Mouse (Mus musculus) G1E (cell line): ENCODE measurements around the gene Pld3. TPM values are rescaled to one million over a fixed set of nuclear protein-coding genes. Genes with fewer than 3 reads are reported as not detected.

Experiments used
- ATAC-seq: 2 replicates; pipeline ENCODE4 v1.8.0; 2016; ENCODE audit warnings: mild to moderate bottlenecking; ENCODE audit not compliant: insufficient number of reproducible peaks, poor library complexity, low FRiP score, severe bottlenecking; ENCODE audit errors: extremely low read depth
- DNase-seq: peaks from one replicate; pipeline ENCODE4 v3.0.0; 2012; ENCODE audit warnings: low spot score
- H3K27me3 ChIP-seq: 2 replicates; pipeline ENCODE4 v1.6.1; 2012; ENCODE audit warnings: mild to moderate bottlenecking, low read length, inconsistent platforms; ENCODE audit not compliant: insufficient read depth
- H3K36me3 ChIP-seq: replicated peaks from 2 replicates; pipeline ENCODE3; 2012; ENCODE audit warnings: mild to moderate bottlenecking, inconsistent platforms
- H3K4me1 ChIP-seq: 2 replicates; pipeline ENCODE4 v1.6.1; 2012; ENCODE audit warnings: low read depth, low read length, inconsistent platforms, mixed read lengths; ENCODE audit not compliant: insufficient read depth
- H3K4me3 ChIP-seq: 2 replicates; pipeline ENCODE4 v1.5.1; 2012; ENCODE audit warnings: low read depth, mild to moderate bottlenecking, inconsistent platforms, low read length, moderate library complexity, mixed read lengths
- H3K9me3 ChIP-seq: replicated peaks from 2 replicates; pipeline ENCODE4 v1.6.1; 2012; ENCODE audit warnings: inconsistent platforms
- CTCF ChIP-seq: IDR thresholded peaks from 2 replicates; pipeline ENCODE4 v1.5.1; 2012; ENCODE audit warnings: low read depth, low read length, inconsistent platforms, mixed read lengths
- GATA1 ChIP-seq: IDR thresholded peaks from 2 replicates; pipeline ENCODE4 v1.6.1; 2012; ENCODE audit warnings: borderline replicate concordance, low read length, inconsistent platforms, mixed read lengths
- GATA2 ChIP-seq: IDR thresholded peaks from 2 replicates; pipeline ENCODE4 v1.6.1; 2012; ENCODE audit warnings: low read depth, low read length, inconsistent platforms, borderline replicate concordance
- POLR2AphosphoS5 ChIP-seq: IDR thresholded peaks from 2 replicates; pipeline ENCODE4 v1.6.1; 2012; ENCODE audit warnings: low read depth, low read length, inconsistent platforms; ENCODE audit not compliant: insufficient replicate concordance
- TAL1 ChIP-seq: conservative IDR thresholded peaks from 2 replicates; pipeline ENCODE4 v1.6.1; 2012; ENCODE audit warnings: low read depth, low read length, inconsistent platforms, mixed read lengths
- polyA plus RNA-seq: library from polyadenylated mRNA; stranded (reverse); fragments of >175 nt; gene quantifications from 2 replicates; pipeline ENCODE4 v1.2.3, GENCODE M21; 2012
- total RNA-seq, 2 experiments: library from RNA; stranded (forward) in 1 of 2; stranded (reverse) in 1 of 2; fragments of 200-1000 nt in 1 of 2; fragments of >200 nt in 1 of 2; fragmentation: Nextera tagmentation in 1 of 2; gene quantifications; 2 replicates each; pipeline ENCODE4 v1.2.3; 2014 to 2017

Gene Pld3
- total and polyA plus RNA-seq, 3 experiments, result 7.2 to 23.1 (median 10.5) TPM

DNA sequence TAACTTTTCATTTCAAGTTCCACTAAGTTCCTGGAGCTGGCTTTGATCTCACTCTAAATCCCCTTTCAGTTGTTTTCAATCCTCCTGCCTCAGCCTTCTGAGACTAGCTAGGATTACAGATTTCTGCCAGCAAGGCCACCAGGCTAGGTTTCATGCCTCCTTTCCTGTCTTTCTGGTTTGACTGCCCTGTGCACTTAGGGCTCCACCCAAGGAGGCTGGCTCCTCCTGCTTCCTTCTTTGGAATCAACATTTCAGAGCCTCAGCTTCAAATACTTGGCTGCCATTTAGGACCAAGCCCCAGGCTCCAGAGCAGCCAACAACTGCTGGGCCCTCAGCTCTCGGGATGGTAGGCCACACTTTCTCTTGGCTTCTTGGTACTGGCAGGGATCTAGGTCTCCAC lies 32.4 kb downstream of the Pld3 start:
- H3K36me3 ChIP-seq, result peaks cover 19% of the 10 kb centered on the region
- ATAC-seq (no peak), DNase-seq (no peak)
- H3K4me1 ChIP-seq, result peaks cover under 1% of the 10 kb centered on the region; the same call in 1 of the 2 replicates
- TF ChIP-seq CTCF (no peak), GATA2 (no peak), GATA1 (no peak), TAL1 (no peak), POLR2AphosphoS5 (no peak)
- no peak overlapping the region for H3K4me3 ChIP-seq
- H3K27me3 ChIP-seq, result peaks cover 15% of the 10 kb centered on the region
- peaks cover 6% of the 10 kb centered on the region for H3K9me3 ChIP-seq

DNA sequence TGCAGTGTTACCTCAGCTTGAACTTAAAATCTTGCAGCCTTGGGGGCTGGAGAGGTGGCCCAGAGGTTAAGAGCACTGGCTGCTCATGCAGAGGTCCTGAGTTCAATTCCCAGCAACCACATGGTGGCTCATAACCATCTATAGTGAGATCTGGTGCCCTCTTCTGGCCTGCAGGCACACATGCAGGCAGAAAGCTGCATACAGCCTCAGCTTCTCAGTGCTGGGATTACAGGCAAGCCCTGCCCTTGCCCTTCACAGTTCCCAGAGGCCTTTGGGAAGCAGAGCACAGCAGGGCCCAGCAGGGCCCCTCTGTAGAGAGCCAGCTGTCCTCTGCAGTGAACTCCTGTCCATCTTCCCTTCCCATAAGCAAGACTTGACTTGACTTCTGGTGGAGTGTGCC lies 32.9 kb downstream of the Pld3 start:
- Histone ChIP-seq H3K4me1 (no peaks in the 10 kb centered on the region; the same call in 1 of the 2 replicates), H3K9me3 (peaks cover 6% of the 10 kb centered on the region), H3K4me3 (no peak overlapping the region), H3K36me3 (peaks cover 23% of the 10 kb centered on the region), H3K27me3 (peaks cover 15% of the 10 kb centered on the region)
- DNase-seq (no peak), ATAC-seq (no peak)
- TF ChIP-seq GATA1, result no peak
- no peak for TF ChIP-seq TAL1
- TF ChIP-seq GATA2, result no peak
- no peak for TF ChIP-seq POLR2AphosphoS5
- no peak for TF ChIP-seq CTCF

DNA sequence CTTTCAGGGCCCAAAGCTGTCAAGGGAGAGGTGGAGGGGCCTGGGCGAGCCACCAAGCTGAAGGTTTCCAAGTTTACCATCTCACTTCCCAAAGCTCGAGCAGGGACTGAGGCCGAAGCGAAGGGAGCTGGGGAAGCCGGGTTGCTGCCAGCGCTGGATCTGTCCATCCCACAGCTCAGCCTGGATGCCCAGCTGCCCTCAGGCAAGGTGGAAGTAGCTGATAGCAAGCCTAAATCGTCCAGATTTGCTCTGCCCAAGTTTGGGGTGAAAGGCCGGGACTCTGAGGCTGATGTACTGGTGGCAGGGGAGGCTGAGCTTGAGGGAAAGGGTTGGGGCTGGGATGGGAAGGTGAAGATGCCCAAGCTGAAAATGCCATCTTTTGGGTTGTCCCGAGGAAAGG lies 34.7 kb downstream of the Pld3 start:
- H3K9me3 ChIP-seq, result peaks cover 6% of the 10 kb centered on the region
- no peaks in the 10 kb centered on the region; the same call in 1 of the 2 replicates for H3K4me1 ChIP-seq
- DNase-seq (no peak), ATAC-seq (no peak)
- TF ChIP-seq GATA2, result no peak
- peaks cover 25% of the 10 kb centered on the region for H3K36me3 ChIP-seq
- peaks cover 8% of the 10 kb centered on the region; the same call in 1 of the 2 replicates for H3K27me3 ChIP-seq
- H3K4me3 ChIP-seq, result no peak overlapping the region

DNA sequence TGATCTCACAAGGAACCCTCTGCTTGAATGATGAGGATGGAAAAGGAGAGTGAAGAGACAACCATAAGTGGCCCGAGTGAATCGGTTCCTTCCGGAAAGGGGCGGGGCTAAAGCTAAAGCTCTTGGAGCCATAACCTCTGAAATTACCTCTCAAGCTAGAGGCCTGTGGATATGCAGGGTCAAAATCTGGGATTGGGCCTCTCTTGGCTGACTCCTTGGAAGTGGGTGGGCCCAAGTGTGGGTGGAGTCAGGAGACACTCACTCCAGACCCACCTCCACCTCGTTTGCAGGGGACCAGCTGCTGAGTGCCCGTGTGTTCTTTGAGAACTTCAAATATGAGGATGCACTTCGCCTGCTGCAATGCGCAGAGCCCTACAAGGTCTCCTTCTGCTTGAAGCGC lies 38.1 kb downstream of the Pld3 start:
- H3K4me3 ChIP-seq, result no peak overlapping the region
- ATAC-seq, result no peak
- peaks cover 5% of the 10 kb centered on the region for H3K9me3 ChIP-seq
- no peak for DNase-seq
- TF ChIP-seq GATA2, result no peak
- no peak for TF ChIP-seq CTCF
- TF ChIP-seq TAL1, result no peak
- no peak for TF ChIP-seq GATA1
- TF ChIP-seq POLR2AphosphoS5, result no peak
- no peaks in the 10 kb centered on the region; the same call in 1 of the 2 replicates for H3K27me3 ChIP-seq
- H3K4me1 ChIP-seq, result no peaks in the 10 kb centered on the region
- peaks cover 25% of the 10 kb centered on the region for H3K36me3 ChIP-seq

GRCm38 (mm10) chr7:27510809-27511208 lies 42.2 kb downstream of the Pld3 start:
- peaks cover 31% of the 10 kb centered on the region for H3K4me1 ChIP-seq
- TF ChIP-seq GATA1 (no peak), CTCF (no peak), GATA2 (no peak), POLR2AphosphoS5 (no peak), TAL1 (no peak)
- H3K9me3 ChIP-seq, result no peaks in the 10 kb centered on the region
- no peak for DNase-seq
- H3K4me3 ChIP-seq, result no peak overlapping the region
- H3K27me3 ChIP-seq, result no peaks in the 10 kb centered on the region
- H3K36me3 ChIP-seq, result peaks cover 6% of the 10 kb centered on the region
- ATAC-seq, result no peak

DNA sequence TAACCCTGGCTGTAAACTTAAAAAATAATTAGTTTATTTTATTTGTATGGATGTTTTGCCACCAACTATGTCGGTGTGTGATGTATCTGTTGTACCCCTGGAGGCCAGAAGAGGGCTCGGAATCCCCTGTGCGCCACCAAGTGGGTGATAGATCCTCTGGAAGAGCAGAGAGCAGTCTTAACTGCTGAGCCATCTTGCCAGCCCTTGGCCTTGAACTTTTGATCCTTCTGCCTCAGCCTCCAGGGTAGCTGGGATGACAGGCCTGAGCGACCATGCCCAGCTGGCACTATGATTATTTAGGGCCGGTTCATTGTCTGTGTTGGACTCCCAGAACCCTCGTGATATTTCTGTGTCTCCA lies 44.4 kb downstream of the Pld3 start:
- peaks cover 31% of the 10 kb centered on the region for H3K4me1 ChIP-seq
- H3K9me3 ChIP-seq, result no peaks in the 10 kb centered on the region
- ATAC-seq (peak; percentile 51), DNase-seq (peak; percentile 30)
- H3K27me3 ChIP-seq, result no peaks in the 10 kb centered on the region
- H3K4me3 ChIP-seq, result peak overlapping the region; percentile 45; the same call in 1 of the 2 replicates
- TF ChIP-seq GATA2 (no peak), POLR2AphosphoS5 (no peak), CTCF (peak; percentile 52), GATA1 (no peak), TAL1 (no peak)
- peaks cover 5% of the 10 kb centered on the region for H3K36me3 ChIP-seq

GRCm38 (mm10) chr7:27507711-27508647 lies 45.0 kb downstream of the Pld3 start:
- ATAC-seq (peak; percentile 94), DNase-seq (peak; percentile 86)
- no peak for TF ChIP-seq GATA1
- TF ChIP-seq TAL1, result no peak
- no peak for TF ChIP-seq CTCF
- TF ChIP-seq POLR2AphosphoS5, result no peak
- TF ChIP-seq GATA2, result no peak
- Histone ChIP-seq H3K27me3 (no peaks in the 10 kb centered on the region), H3K4me3 (peak overlapping the region; percentile 76), H3K36me3 (peaks cover 5% of the 10 kb centered on the region), H3K9me3 (no peaks in the 10 kb centered on the region), H3K4me1 (peaks cover 32% of the 10 kb centered on the region)
